In genomic region chr1:181352367-181353199, GRCm38 (mm10) we compare ENCODE assay signal across 8 mouse cellular contexts. TPM values are rescaled to one million over a fixed set of nuclear protein-coding genes. Genes with fewer than 3 reads are reported as not detected.
A peak's percentile ranks its signal among the peaks of the same experiment; 100 is the strongest.
DNase-seq lines count a peak whose midpoint lies in the region; ATAC-seq lines count a peak whose summit lies in the region.

Gene Cnih3 (plus strand): TSS chr1:181352628.

- H3K9me3 ChIP-seq in kidney, embryonic 14.5 days (ENCODE audit: control insufficient read depth, low read length), result no peaks in the 10 kb centered on the region
- H3K9me3 ChIP-seq in heart, embryonic 15.5 days (replicated peaks), result no peaks in the 10 kb centered on the region
- H3K9me3 ChIP-seq in lung, embryonic 15.5 days, result no peaks in the 10 kb centered on the region

- no peak for DNase-seq in kidney, adult 8-10 months
- DNase-seq in embryo, embryonic 11 days, result peak; percentile 86
- no peak for DNase-seq in layer of hippocampus, adult 8-10 months (ENCODE audit: low spot score in 2 of 2)
- peak; percentile 51 for DNase-seq in ovary, postnatal 36 days (ENCODE audit: low spot score)

- WGBS in kidney, embryonic 14.5 days, result 0% methylated on average over 72 of the region's 78 CpGs
- WGBS in heart, embryonic 15.5 days, result 1% methylated on average over 66 of the region's 78 CpGs
- under 1% methylated on average over 75 of the region's 78 CpGs for WGBS in lung, embryonic 15.5 days

- peak within 1 kb of the TSS; percentile 46 for H3K9ac ChIP-seq in kidney, embryonic 14.5 days (ENCODE audit: low read depth, low read length)
- H3K9ac ChIP-seq in heart, embryonic 15.5 days, result peak within 1 kb of the TSS; percentile 52
- peak within 1 kb of the TSS; percentile 57 for H3K9ac ChIP-seq in lung, embryonic 15.5 days

- ATAC-seq in kidney, embryonic 14.5 days (ENCODE audit: low FRiP score, low TSS enrichment), result peak; percentile 74
- peak; percentile 60 for ATAC-seq in heart, embryonic 15.5 days (replicated peaks; ENCODE audit: insufficient number of reproducible peaks, insufficient read depth, low FRiP score, low read depth)
- peak; percentile 75 for ATAC-seq in lung, embryonic 15.5 days (ENCODE audit: borderline replicate concordance, extremely low read depth, low FRiP score, low TSS enrichment)
- ATAC-seq in erythroid progenitor cell, adult 5-6 weeks (replicated peaks; ENCODE audit: low FRiP score, poor library complexity, severe bottlenecking), result no peak

- H3K27ac ChIP-seq in kidney, embryonic 14.5 days (ENCODE audit: low read depth, low read length), result no peak within 1 kb of the TSS
- H3K27ac ChIP-seq in heart, embryonic 15.5 days, result no peak within 1 kb of the TSS
- no peak within 1 kb of the TSS for H3K27ac ChIP-seq in lung, embryonic 15.5 days

- peak within 1 kb of the TSS; percentile 99 for H3K4me2 ChIP-seq in kidney, embryonic 14.5 days (replicated peaks; ENCODE audit: low read depth, low read length)
- H3K4me2 ChIP-seq in heart, embryonic 15.5 days, result peak within 1 kb of the TSS; percentile 98
- H3K4me2 ChIP-seq in lung, embryonic 15.5 days, result peak within 1 kb of the TSS; percentile 99

- H3K36me3 ChIP-seq in kidney, embryonic 14.5 days (ENCODE audit: control insufficient read depth, insufficient read depth, low read length), result no peaks in the 10 kb centered on the region
- no peaks in the 10 kb centered on the region for H3K36me3 ChIP-seq in heart, embryonic 15.5 days
- H3K36me3 ChIP-seq in lung, embryonic 15.5 days, result no peaks in the 10 kb centered on the region

- H3K4me1 ChIP-seq in kidney, embryonic 14.5 days (ENCODE audit: control insufficient read depth, insufficient read depth, low read length), result peaks cover 16% of the 10 kb centered on the region; the same call in 1 of the 2 replicates
- peaks cover 17% of the 10 kb centered on the region for H3K4me1 ChIP-seq in heart, embryonic 15.5 days (replicated peaks)
- peaks cover 24% of the 10 kb centered on the region for H3K4me1 ChIP-seq in lung, embryonic 15.5 days

- H3K27me3 ChIP-seq in kidney, embryonic 14.5 days (ENCODE audit: control insufficient read depth, insufficient read depth, low read length), result peaks cover 39% of the 10 kb centered on the region
- H3K27me3 ChIP-seq in heart, embryonic 15.5 days, result peaks cover 66% of the 10 kb centered on the region
- peaks cover 59% of the 10 kb centered on the region for H3K27me3 ChIP-seq in lung, embryonic 15.5 days

- H3K4me3 ChIP-seq in kidney, embryonic 14.5 days (ENCODE audit: low read length), result peak within 1 kb of the TSS; percentile 47
- peak within 1 kb of the TSS; percentile 56 for H3K4me3 ChIP-seq in heart, embryonic 15.5 days
- H3K4me3 ChIP-seq in lung, embryonic 15.5 days, result peak within 1 kb of the TSS; percentile 52

RNA-seq across cellular contexts. Expression of gene Cnih3, which starts in this region (rescaled TPM):
- 0.13 TPM in 1 of 2 replicates, not detected in the other for polyA plus RNA-seq in kidney, embryonic 14.5 days (2014; fragmentation: Nextera tagmentation; extraction: Ambion mirVana)
- 0.11 TPM in 2 replicates for polyA plus RNA-seq in heart, embryonic 15.5 days (2015; fragmentation: Nextera tagmentation; extraction: Ambion mirVana)
- total RNA-seq in layer of hippocampus, adult 8-10 months (2022), result 10 to 100 TPM; 53.8 to 68.4 (median 59.4) TPM
- 0.18 and 0.27 TPM in 2 replicates for polyA plus RNA-seq in lung, embryonic 15.5 days (2015; fragmentation: Nextera tagmentation; extraction: Ambion mirVana)
- total RNA-seq in erythroid progenitor cell, adult 5-6 weeks (2015; ENCODE audit: low replicate concordance), result not detected in 2 replicates
- not detected in 2 replicates for total RNA-seq in erythroid progenitor cell, adult 5-6 weeks (2017; ENCODE audit: low replicate concordance)

Comparison
In these comparisons a context has a peak if more than half of its experiments do, and no peak if none do; other contexts are left out.
1. RNA of gene Cnih3 (total RNA-seq): 53.8 to 68.4 TPM in layer of hippocampus, adult 8-10 months; not detected in erythroid progenitor cell, adult 5-6 weeks; every median in the first group is over 10 times any median in the second.
2. Peak in ATAC-seq, H3K4me3 ChIP-seq, H3K9ac ChIP-seq and H3K4me2 ChIP-seq in kidney, embryonic 14.5 days; RNA of the gene not detected or under 1 TPM.
3. Peak in ATAC-seq, H3K4me3 ChIP-seq, H3K9ac ChIP-seq and H3K4me2 ChIP-seq in heart, embryonic 15.5 days; RNA of the gene not detected or under 1 TPM.
4. Peak in ATAC-seq, H3K4me3 ChIP-seq, H3K9ac ChIP-seq and H3K4me2 ChIP-seq in lung, embryonic 15.5 days; RNA of the gene not detected or under 1 TPM.
5. DNase-seq: peak in embryo, embryonic 11 days (single experiment) and ovary, postnatal 36 days (single experiment); none in kidney, adult 8-10 months (0 of 2) and layer of hippocampus, adult 8-10 months (0 of 2).
6. Peak in every context shown above with its lines, with median percentiles within 50 percentile points of each other: H3K4me2 ChIP-seq, H3K4me3 ChIP-seq and H3K9ac ChIP-seq.